Mouse (Mus musculus): ENCODE measurements at regions not wholly inside any gene's neighbourhood (a gene's known extent, or its start where the extent isn't known, plus 50 kb on each side); places are given as distances from the start of the nearest gene placed in this dataset.

- no peak for TF ChIP-seq POLR2A (IDR thresholded peaks at IDR 0.05; ENCODE audit: extremely low read depth, insufficient read depth, low read length)
- TF ChIP-seq CTCF (IDR thresholded peaks at IDR 0.05; ENCODE audit: extremely low read depth, insufficient read depth, low read length) = no peak
Measured at GRCm38 (mm10) chr1:137926326-137926725, 249.2 kb downstream of the Ptprc start.

Measured in cortical plate, adult 2 months (tissue).